Mouse (Mus musculus) layer of hippocampus, adult 8-10 months (tissue): ENCODE results near the gene Hephl1. TPM values are rescaled to one million over a fixed set of nuclear protein-coding genes. Genes with fewer than 3 reads are reported as not detected.
"Not testable (repeated sequence)": the region's sequence is repeated elsewhere in the genome, so short reads cannot be mapped to it uniquely, and the experiment has no call there.

Experiments used
- DNase-seq, 2 experiments: peaks; one replicate each; pipeline ENCODE4 v3.0.0; 2022; ENCODE audit warnings: low spot score in 2 of 2
- total RNA-seq, 4 experiments: library from RNA; stranded (reverse); gene quantifications; 2 replicates each; pipeline ENCODE4 v1.2.4; 2022

Gene Hephl1
- total RNA-seq = not detected

DNA sequence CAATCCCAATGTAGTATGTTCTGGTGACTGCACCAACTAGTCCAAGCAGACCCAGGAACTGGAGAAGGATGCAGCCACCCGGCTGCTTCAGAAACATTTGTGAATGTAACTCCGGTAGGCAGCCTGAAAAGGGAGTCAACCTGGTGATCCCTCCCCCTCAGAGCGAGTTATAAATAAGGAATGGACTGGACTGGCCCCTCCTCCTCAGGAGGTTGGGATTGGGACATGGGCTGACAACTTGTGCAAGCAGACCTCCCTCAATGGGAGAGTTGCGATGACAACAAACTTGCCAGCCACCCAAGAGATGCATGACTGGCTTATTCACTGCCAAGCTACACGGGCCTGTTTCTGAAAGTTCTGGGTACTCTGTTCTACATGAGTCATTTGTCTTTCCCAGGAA, at the start of gene Hephl1:
Hephl1 (minus strand) TSS at position 101 of the 400 bp plus-strand sequence.
- DNase-seq = no peak

GRCm38 (mm10) chr9:15149246-15149926, 37.5 kb upstream of the Hephl1 start:
- DNase-seq = no peak

DNA sequence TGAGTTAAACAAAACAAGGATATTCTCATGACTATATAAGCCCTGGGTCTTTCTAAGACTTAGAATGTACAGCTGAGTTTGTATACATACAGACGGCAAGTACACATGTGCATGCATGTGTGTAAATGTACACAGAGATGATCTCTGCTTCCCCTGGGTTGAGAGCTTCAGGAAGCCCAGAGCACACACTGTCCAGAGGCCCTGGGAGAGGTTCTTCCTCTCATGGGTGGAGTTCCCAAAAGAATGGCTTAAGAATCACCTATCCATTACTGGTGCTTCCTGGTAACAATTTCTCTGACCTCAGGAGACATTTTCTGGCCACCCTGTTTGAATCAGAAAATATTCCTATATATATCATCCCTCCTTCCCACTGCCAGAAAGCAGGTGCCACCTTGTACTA, 28.6 kb upstream of the Hephl1 start:
- DNase-seq = no peak

GRCm38 (mm10) chr9:15125897-15126296, 14.0 kb upstream of the Hephl1 start:
- no peak for DNase-seq

DNA sequence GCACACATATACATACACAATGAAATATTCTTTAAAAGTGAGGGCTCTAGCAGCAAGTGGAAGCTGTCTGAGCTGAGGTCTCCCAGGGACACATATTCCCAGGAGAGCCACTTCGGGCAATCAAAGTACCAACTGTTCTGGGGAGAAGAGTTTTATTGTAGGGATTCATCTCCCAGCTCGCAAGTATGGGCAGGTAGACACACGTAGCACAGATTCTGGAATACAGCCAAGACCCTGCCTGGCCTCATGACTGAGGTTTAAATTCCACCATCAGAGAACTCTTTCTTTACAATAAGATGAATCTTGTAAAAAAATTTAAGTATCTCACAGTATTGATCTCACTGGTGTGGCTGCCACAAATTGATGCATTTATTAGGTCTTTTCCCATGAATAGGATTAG, 10.5 kb upstream of the Hephl1 start:
- no peak for DNase-seq

DNA sequence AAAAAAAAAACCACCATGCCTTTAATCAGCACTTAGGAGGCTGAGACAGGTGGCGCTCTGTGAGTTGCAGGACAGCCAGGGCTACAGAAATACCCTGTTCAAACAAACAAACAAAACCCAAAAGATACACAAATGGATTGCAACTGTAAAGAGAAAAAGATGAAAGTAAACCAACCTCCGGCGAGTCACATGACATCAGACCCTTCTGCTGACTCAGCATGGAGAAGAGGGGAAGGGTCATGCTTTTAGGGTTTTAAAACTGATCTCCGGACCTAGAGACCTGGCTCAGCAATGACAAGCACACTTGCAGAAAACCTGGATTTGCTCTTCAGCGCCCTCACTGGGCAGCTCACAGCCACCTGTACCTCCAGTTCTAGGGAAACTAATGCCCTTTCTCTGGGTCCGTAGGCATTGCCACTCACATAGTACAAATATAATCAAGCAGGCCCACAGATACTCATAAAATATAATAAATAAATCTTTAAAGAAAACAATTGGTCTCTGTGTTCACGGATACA, 9.0 kb upstream of the Hephl1 start:
- no peak for DNase-seq

DNA sequence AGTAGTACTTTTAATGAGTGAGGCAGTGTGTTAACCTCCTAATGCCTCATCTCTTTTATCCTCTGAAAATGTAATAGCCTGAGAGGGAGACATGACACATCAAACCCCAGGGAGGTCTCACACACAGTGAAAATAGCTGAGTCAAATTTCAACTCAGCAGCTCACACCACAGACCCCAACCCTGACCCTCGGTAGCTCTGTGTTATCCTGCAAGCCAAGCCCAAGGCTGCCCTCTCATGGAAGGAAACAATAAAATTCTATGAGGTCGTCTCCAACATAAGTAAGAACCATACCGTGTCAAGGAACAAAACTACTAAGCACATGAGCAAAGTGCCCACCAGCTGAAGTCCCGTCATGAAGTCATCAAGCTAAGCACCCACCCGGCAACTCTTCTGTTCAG, 8.3 kb upstream of the Hephl1 start:
- DNase-seq = no peak

DNA sequence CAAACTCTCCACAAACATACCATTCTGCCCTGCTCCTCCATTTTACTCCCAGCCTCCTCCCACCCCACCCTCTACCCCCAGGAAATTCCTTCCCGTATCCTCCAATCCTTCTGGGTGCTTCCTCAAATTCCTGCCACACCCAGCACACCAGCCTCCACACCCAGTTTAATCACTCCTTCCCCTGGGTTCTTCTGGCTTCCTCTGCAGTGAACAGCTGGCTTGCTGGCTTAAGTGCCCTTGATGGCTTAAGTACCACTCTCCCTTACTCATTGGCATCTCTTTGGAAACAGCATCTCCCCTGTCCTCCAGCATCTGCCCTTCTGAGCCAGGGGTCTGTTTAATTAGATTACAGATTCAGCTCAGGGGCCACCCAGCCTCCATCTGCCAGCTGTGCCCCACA, 7.6 kb upstream of the Hephl1 start:
- no peak for DNase-seq

- DNase-seq = no peak
These were observed 4.3 kb upstream of the Hephl1 start for GRCm38 (mm10) chr9:15116165-15116564.

- no peak for DNase-seq
These were observed 2.2 kb upstream of the Hephl1 start for GRCm38 (mm10) chr9:15114102-15114501.

GRCm38 (mm10) chr9:15108101-15108500, 3.8 kb downstream of the Hephl1 start:
- DNase-seq = no peak

DNA sequence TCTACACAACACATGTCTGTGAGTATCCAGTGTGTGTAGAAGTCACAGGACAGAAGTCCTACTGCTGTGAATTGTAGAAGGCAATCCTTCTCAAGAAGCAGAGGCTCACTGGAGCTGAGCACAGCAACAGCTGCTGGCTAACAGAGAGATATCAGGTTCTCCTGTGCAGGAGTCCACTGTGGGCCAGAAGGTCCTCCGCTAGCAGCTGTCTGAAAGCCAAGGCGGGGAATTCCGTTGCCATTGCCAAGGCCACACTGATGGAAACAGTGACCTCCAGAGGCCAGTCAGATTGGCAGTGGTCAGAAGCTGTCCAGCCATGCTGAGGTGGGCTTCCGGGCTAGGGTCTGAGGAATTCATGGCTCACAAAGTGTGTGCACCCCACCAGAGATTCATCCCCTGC, 6.8 kb downstream of the Hephl1 start:
- DNase-seq = no peak

- no peak for DNase-seq
These were observed 8.2 kb downstream of the Hephl1 start for GRCm38 (mm10) chr9:15103579-15104300.

GRCm38 (mm10) chr9:15101531-15102161, 10.3 kb downstream of the Hephl1 start:
- no peak for DNase-seq

DNA sequence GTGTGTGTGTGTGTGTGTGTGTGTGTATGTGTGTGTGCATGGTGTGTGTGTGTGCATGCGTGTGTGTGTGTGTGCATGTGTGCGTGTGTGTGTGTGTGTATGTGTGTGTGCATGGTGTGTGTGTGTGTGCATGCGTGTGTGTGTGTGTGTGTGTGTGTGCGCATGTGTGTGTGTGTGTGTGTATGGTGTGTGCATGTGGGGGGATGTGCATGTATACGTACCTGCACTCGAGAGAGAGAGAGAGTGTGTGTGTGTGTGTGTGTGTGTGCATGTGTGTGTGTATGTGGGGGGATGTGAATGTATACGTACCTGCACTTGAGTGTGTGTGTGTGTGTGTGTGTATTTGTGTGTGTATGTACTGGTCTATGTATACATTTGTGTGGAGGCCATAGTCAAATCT, 13.5 kb downstream of the Hephl1 start:
- DNase-seq = not testable (repeated sequence)

DNA sequence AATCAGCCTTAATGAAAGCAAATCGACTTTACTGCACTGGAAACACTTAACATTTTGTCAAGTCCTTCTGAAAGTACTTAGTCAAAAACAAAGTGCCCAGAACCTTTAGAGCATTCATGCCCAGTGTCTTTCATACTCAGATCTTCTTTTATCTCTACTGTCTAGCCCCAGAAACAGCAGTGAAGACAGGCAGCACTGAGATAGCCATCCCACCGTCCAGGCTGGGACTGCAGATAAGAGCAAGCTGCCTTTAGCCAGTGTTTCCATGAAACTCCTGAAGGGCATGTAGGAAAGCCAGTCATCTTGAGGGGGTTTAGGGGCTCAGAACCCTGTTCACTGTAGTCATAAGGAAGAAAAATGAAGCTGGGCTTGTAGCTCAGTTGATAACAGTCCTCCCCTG, 14.7 kb downstream of the Hephl1 start:
- DNase-seq = no peak

- no peak for DNase-seq
These were observed 15.7 kb downstream of the Hephl1 start for GRCm38 (mm10) chr9:15096161-15096560.

GRCm38 (mm10) chr9:15095206-15095605, 16.7 kb downstream of the Hephl1 start:
- DNase-seq = no peak

DNA sequence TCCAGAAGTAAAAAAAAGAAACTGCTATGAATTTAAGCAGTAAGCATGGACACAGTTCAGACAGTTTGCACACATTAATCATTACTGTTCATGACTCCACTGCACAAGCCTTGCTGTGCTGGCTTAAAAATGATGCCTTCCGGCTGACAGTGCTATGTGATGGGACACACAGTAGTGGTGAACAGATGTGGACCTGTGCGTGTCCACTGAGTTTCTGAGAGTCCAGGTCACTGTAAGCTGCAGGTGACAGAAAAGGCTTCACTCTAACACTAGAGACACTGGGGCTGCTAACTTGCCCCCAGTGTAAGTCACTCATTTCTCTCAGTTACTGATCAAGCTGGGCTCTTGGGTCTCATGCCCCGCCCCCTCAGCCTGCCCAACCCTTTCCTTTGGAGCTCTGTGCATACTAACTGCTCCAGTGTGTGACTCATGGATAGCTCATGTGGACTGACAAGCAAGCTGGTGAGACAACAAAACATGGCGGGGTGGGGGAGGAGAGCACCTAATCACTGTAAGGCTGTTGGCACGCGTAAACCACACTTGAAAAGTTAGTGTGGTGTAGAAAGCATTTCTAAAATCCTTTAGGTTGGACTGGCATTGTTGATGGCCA, 43.1 kb downstream of the Hephl1 start:
- DNase-seq = peak in 1 of 2 experiments; percentile 6

- DNase-seq = no peak
These were observed 43.8 kb downstream of the Hephl1 start for GRCm38 (mm10) chr9:15067995-15068685.

- DNase-seq = no peak
These were observed 47.7 kb downstream of the Hephl1 start for GRCm38 (mm10) chr9:15064176-15064575.
